Mouse (Mus musculus) heart, embryonic 14.5 days (tissue): ENCODE data around the gene Speer4f2. TPM values are rescaled to one million over a fixed set of nuclear protein-coding genes. Genes with fewer than 3 reads are reported as not detected.

Source experiments
- ATAC-seq: fragments of 200-750 bp; cut with Nextera tagmentation; 2 replicates; pipeline ENCODE4 v1.8.0; 2017; ENCODE audit warnings: low read depth, moderate TSS enrichment; ENCODE audit not compliant: insufficient number of reproducible peaks, insufficient read depth, low FRiP score
- H3K27ac ChIP-seq, 2 experiments: fragments of 200-500 bp in 1 of 2; fragments of 300-500 bp in 1 of 2; sonication (generic) in 1 of 2; replicated peaks in 1 of 2; 2 replicates each; pipeline ENCODE4 v1.5.1; 2012 to 2014; ENCODE audit warnings: low read depth in 2 of 2, low read length in 2 of 2, control low read depth in 1 of 2, mild to moderate bottlenecking in 1 of 2, mixed read lengths in 1 of 2; ENCODE audit not compliant: control insufficient read depth in 1 of 2, insufficient read depth in 1 of 2
- H3K27me3 ChIP-seq: fragments of 300-500 bp; sonication (generic); 2 replicates; pipeline ENCODE4 v1.6.1; 2014; ENCODE audit warnings: mild to moderate bottlenecking, low read length, control low read depth; ENCODE audit not compliant: control insufficient read depth, insufficient read depth
- H3K36me3 ChIP-seq: fragments of 300-500 bp; sonication (generic); 2 replicates; pipeline ENCODE4 v1.6.1; 2014; ENCODE audit warnings: mild to moderate bottlenecking, control low read depth, low read length, mixed read lengths; ENCODE audit not compliant: control insufficient read depth, insufficient read depth
- H3K4me1 ChIP-seq, 2 experiments: fragments of 200-500 bp in 1 of 2; fragments of 300-500 bp in 1 of 2; sonication (generic) in 1 of 2; 2 replicates each; pipeline ENCODE4 v1.6.1; 2012 to 2014; ENCODE audit warnings: low read length in 2 of 2, control low read depth in 1 of 2, mixed read lengths in 1 of 2; ENCODE audit not compliant: control insufficient read depth in 2 of 2, insufficient read depth in 2 of 2
- H3K4me2 ChIP-seq: fragments of 300-500 bp; sonication (generic); 2 replicates; pipeline ENCODE4 v1.6.1; 2014; ENCODE audit warnings: mild to moderate bottlenecking, low read length
- H3K4me3 ChIP-seq, 2 experiments: fragments of 200-500 bp in 1 of 2; fragments of 300-500 bp in 1 of 2; sonication (generic) in 1 of 2; 2 replicates each; pipeline ENCODE4 v1.5.1; 2012 to 2014; ENCODE audit warnings: low read length in 2 of 2, mild to moderate bottlenecking in 2 of 2, control low read depth in 1 of 2, low read depth in 1 of 2, moderate library complexity in 1 of 2; ENCODE audit not compliant: control insufficient read depth in 1 of 2, insufficient read depth in 1 of 2
- H3K9ac ChIP-seq: fragments of 300-500 bp; sonication (generic); 2 replicates; pipeline ENCODE4 v1.6.1; 2014; ENCODE audit warnings: mild to moderate bottlenecking, low read length
- H3K9me3 ChIP-seq: fragments of 300-500 bp; sonication (generic); 2 replicates; pipeline ENCODE4 v1.6.1; 2016; ENCODE audit warnings: low read length, control low read depth; ENCODE audit not compliant: control insufficient read depth
- WGBS: fragments of 180-500 bp; shearing (Covaris S2); extraction: QIAGEN DNeasy Blood & Tissue Kit; methylation state at CpG from one replicate; pipeline ENCODE4 v1.1.7; 2014; 5-methylcytosine and 5-hydroxymethylcytosine counted together
- polyA plus RNA-seq: library from polyadenylated mRNA; unstranded; fragments of >200 nt; fragmentation: Nextera tagmentation; extraction: Ambion mirVana; gene quantifications from 2 replicates; pipeline ENCODE4 v1.2.1, GENCODE M21; 2014

The Speer4f2 gene
- polyA plus RNA-seq, 1 experiment from 2014 or later: not detected

- no peaks in the 10 kb centered on the region for H3K27me3 ChIP-seq
- no peak overlapping the region for H3K4me3 ChIP-seq
- H3K4me2 ChIP-seq: no peak overlapping the region
- no peak overlapping the region for H3K9ac ChIP-seq
- H3K36me3 ChIP-seq: no peaks in the 10 kb centered on the region
- H3K27ac ChIP-seq: no peak overlapping the region
- H3K4me1 ChIP-seq: no peaks in the 10 kb centered on the region
- no peaks in the 10 kb centered on the region for H3K9me3 ChIP-seq
- WGBS: 88% methylated on average over 1 of the region's 1 CpGs
- no peak for ATAC-seq
These were observed 49.2 kb downstream of the Speer4f2 start for GRCm38 (mm10) chr5:17422225-17422624.

GRCm38 (mm10) chr5:17426930-17427329 lies 54.0 kb downstream of the Speer4f2 start:
- ATAC-seq: no peak
- WGBS: 72% methylated on average over 1 of the region's 1 CpGs
- H3K27ac ChIP-seq: no peak overlapping the region

More at GRCm38 (mm10) chr5:17426930-17427329, 54.0 kb downstream of the Speer4f2 start:
- no peak overlapping the region for H3K9ac ChIP-seq
- no peak overlapping the region for H3K4me2 ChIP-seq
- H3K27me3 ChIP-seq: no peaks in the 10 kb centered on the region
- H3K4me3 ChIP-seq: no peak overlapping the region
- H3K9me3 ChIP-seq: no peaks in the 10 kb centered on the region
- no peaks in the 10 kb centered on the region for H3K4me1 ChIP-seq
- H3K36me3 ChIP-seq: no peaks in the 10 kb centered on the region

Other genes starting within 250 kb of the Speer4f2 start
- gene Speer4f1, start 102.9 kb downstream of the Speer4f2 start, polyA plus RNA-seq: not detected in 2 replicates
- 9.2 and 11.6 TPM in 2 replicates for gene Sema3c, start 201.1 kb downstream of the Speer4f2 start, polyA plus RNA-seq